ENCODE assay signal across 20 mouse cellular contexts in genomic region chr12:81173893-81174292, GRCm38 (mm10).
A peak's percentile ranks its signal among the peaks of the same experiment; 100 is the strongest.
DNase-seq lines count a peak whose midpoint lies in the region; ATAC-seq lines count a peak whose summit lies in the region.
"Had no signal": no experiment of that assay in that cellular context is flagged by ENCODE, and none has a peak within 500 bp of the region (broad histone marks: within the 10 kb centered on the region; RNA-seq: fewer than 3 reads in every experiment).

No protein-coding gene starts in this region.

- no peaks in the 10 kb centered on the region for H3K36me3 ChIP-seq in intestine, embryonic 15.5 days
- H3K36me3 ChIP-seq: embryonic facial prominence, embryonic 15.5 days; limb, embryonic 13.5 days; liver, embryonic 15.5 days; midbrain, embryonic 13.5 days had no signal

- no peak for ATAC-seq in intestine, embryonic 15.5 days
- ATAC-seq: inflammation-experienced regulatory T-cells, adult 6 months; lung, postnatal 0 days; midbrain, embryonic 13.5 days had no signal

- no peaks in the 10 kb centered on the region for H3K27me3 ChIP-seq in intestine, embryonic 15.5 days (replicated peaks)
- H3K27me3 ChIP-seq: embryonic facial prominence, embryonic 15.5 days; hindbrain, embryonic 13.5 days; limb, embryonic 13.5 days; liver, embryonic 15.5 days; midbrain, embryonic 13.5 days had no signal

- no peak overlapping the region for H3K9ac ChIP-seq in intestine, embryonic 15.5 days
- H3K9ac ChIP-seq: embryonic facial prominence, embryonic 15.5 days; hindbrain, embryonic 13.5 days; limb, embryonic 13.5 days; liver, embryonic 15.5 days; midbrain, embryonic 13.5 days; neural tube, embryonic 12.5 days had no signal

- 91% methylated on average over 4 of the region's 4 CpGs for WGBS in intestine, embryonic 15.5 days

- H3K27ac ChIP-seq in intestine, embryonic 15.5 days: no peak overlapping the region
- H3K27ac ChIP-seq: embryonic facial prominence, embryonic 15.5 days; forebrain, embryonic 10.5 days; gastrocnemius, adult 2 months; hindbrain, embryonic 13.5 days; limb, embryonic 13.5 days; liver, embryonic 15.5 days; midbrain, embryonic 13.5 days; neural tube, embryonic 12.5 days had no signal

- no peaks in the 10 kb centered on the region for H3K9me3 ChIP-seq in intestine, embryonic 15.5 days
- H3K9me3 ChIP-seq: embryonic facial prominence, embryonic 15.5 days; forebrain, embryonic 10.5 days; hindbrain, embryonic 13.5 days; limb, embryonic 13.5 days; liver, embryonic 15.5 days; midbrain, embryonic 13.5 days; neural tube, embryonic 12.5 days had no signal

- no peak overlapping the region for H3K4me3 ChIP-seq in intestine, embryonic 15.5 days (replicated peaks)
- H3K4me3 ChIP-seq: embryonic facial prominence, embryonic 15.5 days; forebrain, embryonic 10.5 days; gastrocnemius, adult 2 months; hindbrain, embryonic 13.5 days; limb, embryonic 13.5 days; liver, embryonic 15.5 days; midbrain, embryonic 13.5 days; neural tube, embryonic 12.5 days had no signal

- peak; percentile 47 for DNase-seq in ovary, postnatal 36 days (ENCODE audit: low spot score)
- no peak for DNase-seq in ovary, postnatal 14 days (ENCODE audit: low spot score)
- peak; percentile 57 for DNase-seq in cerebellum, adult 11 months
- peak; percentile 57 to 74 for DNase-seq in cerebellum, postnatal 10 days
- no peak for DNase-seq in retina, embryonic 14.5 days (ENCODE audit: low spot score)
- DNase-seq in lung, postnatal 36 days: no peak
- DNase-seq: gastrocnemius, adult 2 months; kidney, postnatal 36 days; thymus, adult 2 months had no signal

- no peak overlapping the region for H3K4me2 ChIP-seq in intestine, embryonic 15.5 days (replicated peaks)
- H3K4me2 ChIP-seq: embryonic facial prominence, embryonic 15.5 days; heart, embryonic 11.5 days; hindbrain, embryonic 13.5 days; limb, embryonic 13.5 days; liver, embryonic 15.5 days; midbrain, embryonic 13.5 days; neural tube, embryonic 12.5 days had no signal

- H3K4me1 ChIP-seq in intestine, embryonic 15.5 days (replicated peaks): no peaks in the 10 kb centered on the region
- H3K4me1 ChIP-seq: embryonic facial prominence, embryonic 15.5 days; limb, embryonic 13.5 days; liver, embryonic 15.5 days had no signal

Comparison
In these comparisons a context has a peak if more than half of its experiments do, and no peak if none do; other contexts are left out.
1. DNase-seq: peak in ovary, postnatal 36 days (single experiment), cerebellum, adult 11 months (single experiment) and cerebellum, postnatal 10 days (2 of 2); none in ovary, postnatal 14 days (single experiment), retina, embryonic 14.5 days (single experiment) and lung, postnatal 36 days (single experiment).